Mouse (Mus musculus): ENCODE measurements around the gene Rps6ka3. TPM values are rescaled to one million over a fixed set of nuclear protein-coding genes. Genes with fewer than 3 reads are reported as not detected.

The Rps6ka3 gene
- polyA plus RNA-seq (2012), result 3.6 and 5.3 TPM in 2 replicates

DNA sequence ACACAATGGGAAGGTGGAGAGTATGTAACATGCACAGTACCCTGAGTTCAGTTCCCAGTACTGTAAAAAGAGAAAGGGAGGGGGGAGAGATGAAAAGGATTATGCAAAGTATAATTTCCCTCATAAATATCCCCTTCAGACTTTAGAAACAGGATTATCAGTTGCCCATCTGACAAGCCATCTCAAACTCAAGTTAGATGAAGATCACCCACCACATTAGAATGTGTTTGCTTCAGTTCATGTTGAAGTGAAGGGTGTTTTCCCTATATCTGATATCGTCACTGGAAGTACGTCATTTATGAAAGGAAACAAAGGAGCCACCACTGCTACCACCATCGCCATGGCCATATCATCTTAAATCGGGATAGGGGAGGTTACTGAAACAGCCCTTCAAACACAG is at the start of gene Rps6ka3:
Rps6ka3 (plus strand) TSS at position 301 of the 400 bp plus-strand sequence.

DNA sequence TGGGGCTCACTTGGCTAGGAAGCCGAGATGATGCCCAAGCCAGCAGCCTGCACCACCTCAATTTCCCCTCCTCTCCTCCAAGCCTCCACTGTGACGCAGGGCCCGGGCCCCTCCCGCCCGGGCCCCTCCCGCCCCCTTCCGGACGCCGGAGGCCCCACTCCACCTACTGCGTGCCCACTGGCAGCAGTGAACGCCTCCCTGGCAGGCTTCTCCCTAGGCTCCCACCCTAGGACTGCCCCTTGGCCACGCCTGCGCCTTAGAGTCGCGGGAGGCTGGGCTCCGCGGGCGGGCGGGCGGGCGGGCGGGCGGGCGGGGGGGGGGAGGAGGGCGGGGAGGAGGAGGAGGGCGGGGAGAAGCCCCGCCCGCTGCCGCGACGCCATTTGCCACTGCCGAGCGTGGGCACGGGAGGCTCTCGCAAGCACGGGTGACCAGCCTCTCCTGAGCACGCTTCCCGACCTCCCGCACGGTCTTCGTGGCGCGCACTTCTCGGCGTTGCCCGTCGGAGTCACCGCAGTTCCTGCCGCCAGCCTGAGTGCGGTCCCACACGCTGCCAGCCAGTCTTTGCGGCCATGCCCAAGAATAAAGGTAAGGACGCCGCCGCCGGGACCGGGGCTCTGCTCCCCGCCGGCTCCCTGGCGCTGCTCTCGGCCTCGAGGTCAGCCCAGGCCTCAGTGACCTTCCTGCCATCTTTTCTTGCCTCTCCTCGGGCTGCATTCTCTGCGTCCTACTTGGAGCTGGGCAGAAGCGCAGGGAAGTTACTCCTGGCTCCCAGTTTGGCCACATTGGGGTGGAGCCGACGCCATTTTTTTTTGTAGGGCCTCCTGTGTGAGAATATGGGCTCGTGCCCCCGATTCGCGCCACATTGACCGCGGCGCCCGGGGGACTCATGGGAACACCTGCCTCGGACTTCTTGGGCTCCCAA is 162.0 kb downstream of the Rps6ka3 start, which contains the start of gene Eif1ax:
Eif1ax (plus strand) TSS at position 348 of the 922 bp plus-strand sequence.

DNA sequence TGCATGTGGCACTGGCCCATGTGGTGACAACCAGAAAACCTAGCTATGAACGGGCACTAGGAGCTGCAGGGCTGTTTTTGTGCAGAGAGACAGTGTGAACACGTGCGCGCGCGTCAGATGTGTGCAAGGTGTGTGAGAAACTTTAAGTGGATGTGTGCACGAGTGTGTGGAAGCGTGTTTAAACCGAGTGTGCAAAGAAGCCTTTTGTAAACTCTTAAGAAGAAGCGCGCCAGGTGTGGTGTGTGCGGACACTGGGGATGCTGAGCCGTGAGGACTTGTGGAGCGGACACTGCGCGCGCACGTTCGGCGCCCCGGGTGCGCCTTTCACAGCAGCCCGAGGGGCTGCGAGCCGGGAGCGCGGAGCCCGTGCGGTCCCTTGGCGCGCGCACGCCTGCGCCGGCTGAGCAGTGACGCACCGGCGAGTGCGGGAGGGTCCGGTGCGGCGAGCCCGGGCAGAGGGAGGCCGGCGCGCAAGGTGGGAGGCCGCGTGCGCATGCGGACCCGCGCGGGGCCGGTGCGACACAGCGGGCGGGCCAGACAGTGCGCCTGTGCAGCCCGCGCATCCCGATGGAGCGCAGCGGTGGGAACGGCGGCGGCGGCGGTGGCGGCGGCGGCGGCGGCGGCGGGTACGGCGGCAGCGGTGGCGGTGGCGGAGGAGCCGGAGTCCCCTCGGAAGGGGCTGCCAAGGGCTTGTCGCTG is 204.2 kb downstream of the Rps6ka3 start, which contains the start of gene Map7d2:
Map7d2 (plus strand) TSS at position 443 of the 699 bp plus-strand sequence.

Other genes with a start within 250 kb of the Rps6ka3 start
- 494 and 518 TPM in 2 replicates for gene Eif1ax, start 161.9 kb downstream of the Rps6ka3 start, polyA plus RNA-seq (2012)
- gene Map7d2, start 204.3 kb downstream of the Rps6ka3 start, polyA plus RNA-seq (2012), result 0.01 TPM in 1 of 2 replicates, not detected in the other

Measured in megakaryocyte-erythroid progenitor cell, adult 5 weeks (primary cell).